Mouse (Mus musculus) ovary, adult 10 weeks (tissue): Measurements from ENCODE around the gene Mtmr10. TPM values are rescaled to one million over a fixed set of nuclear protein-coding genes. Genes with fewer than 3 reads are reported as not detected.

Experiments used
- polyA plus RNA-seq: library from polyadenylated mRNA; stranded (reverse); fragments of 350-450 nt; fragmentation: Illumina TruSeq; extraction: RNeasy Lipid Tissue Mini Kit (QIAGEN cat#74804); gene quantifications from one replicate; pipeline ENCODE4 v1.2.3, GENCODE M21; 2014

Mtmr10 gene
- 25.7 TPM for polyA plus RNA-seq

GRCm38 (mm10) chr7:64287414-64288091 lies at the start of gene Mtmr10:
Gene Mtmr10 (plus strand): TSS chr7:64287653.

GRCm38 (mm10) chr7:64373830-64374562 lies 86.5 kb downstream of the Mtmr10 start, which contains the start of gene Fan1:
Gene Fan1 (minus strand): TSS chr7:64374095.

Other genes starting within 250 kb of the Mtmr10 start
- not detected for gene Trpm1, start 133.8 kb upstream of the Mtmr10 start, polyA plus RNA-seq
- 8.5 TPM for gene Fan1, start 86.4 kb downstream of the Mtmr10 start, polyA plus RNA-seq
- 77.0 TPM for gene Mphosph10, start 104.6 kb downstream of the Mtmr10 start, polyA plus RNA-seq
- 138 TPM for gene Mcee, start 105.0 kb downstream of the Mtmr10 start, polyA plus RNA-seq
- 0.37 TPM for gene Apba2, start 214.1 kb downstream of the Mtmr10 start, polyA plus RNA-seq